Mouse (Mus musculus) embryonic facial prominence, embryonic 13.5 days (tissue): ENCODE measurements at regions not wholly inside any gene's neighbourhood (a gene's known extent, or its start where the extent isn't known, plus 50 kb on each side); places are given as distances from the start of the nearest gene placed in this dataset.
"Not testable (repeated sequence)": the region's sequence is repeated elsewhere in the genome, so short reads cannot be mapped to it uniquely, and the experiment has no call there.

ENCODE experiments used
- ATAC-seq: fragments of 200-750 bp; cut with Nextera tagmentation; 2 replicates; pipeline ENCODE4 v1.8.0; 2017; ENCODE audit warnings: low read depth; ENCODE audit not compliant: insufficient number of reproducible peaks, insufficient read depth, low FRiP score, low TSS enrichment
- H3K27ac ChIP-seq: fragments of 300-500 bp; sonication (generic); 2 replicates; pipeline ENCODE4 v1.5.1; 2015; ENCODE audit warnings: moderate library complexity, mild to moderate bottlenecking, inconsistent platforms
- H3K27me3 ChIP-seq: fragments of 300-500 bp; sonication (generic); 2 replicates; pipeline ENCODE4 v1.6.1; 2015; ENCODE audit warnings: mild to moderate bottlenecking, inconsistent platforms
- H3K36me3 ChIP-seq: fragments of 300-500 bp; sonication (generic); 2 replicates; pipeline ENCODE4 v1.6.1; 2015; ENCODE audit warnings: mild to moderate bottlenecking, inconsistent platforms
- H3K4me1 ChIP-seq: fragments of 300-500 bp; sonication (generic); 2 replicates; pipeline ENCODE4 v1.6.1; 2015; ENCODE audit warnings: inconsistent platforms
- H3K4me2 ChIP-seq: fragments of 300-500 bp; sonication (generic); 2 replicates; pipeline ENCODE4 v1.6.1; 2015; ENCODE audit warnings: moderate library complexity, mild to moderate bottlenecking, inconsistent platforms
- H3K4me3 ChIP-seq: fragments of 300-500 bp; sonication (generic); 2 replicates; pipeline ENCODE4 v1.5.1; 2015; ENCODE audit warnings: mild to moderate bottlenecking, inconsistent platforms
- H3K9ac ChIP-seq: fragments of 300-500 bp; sonication (generic); 2 replicates; pipeline ENCODE4 v1.6.1; 2015; ENCODE audit warnings: mild to moderate bottlenecking, inconsistent platforms
- H3K9me3 ChIP-seq: fragments of 300-500 bp; sonication (generic); 2 replicates; pipeline ENCODE4 v1.6.1; 2016; ENCODE audit warnings: inconsistent platforms
- WGBS: fragments of 180-500 bp; shearing (Covaris S2); methylation state at CpG from one replicate; pipeline ENCODE4 v1.1.7; 2015; ENCODE audit warnings: mixed read lengths; 5-methylcytosine and 5-hydroxymethylcytosine counted together

GRCm38 (mm10) chr13:103648016-103648415, 126.4 kb downstream of the Srek1 start:
- H3K9ac ChIP-seq: no peak overlapping the region
- H3K36me3 ChIP-seq: no peaks in the 10 kb centered on the region
- no peak overlapping the region for H3K27ac ChIP-seq
- H3K4me2 ChIP-seq: no peak overlapping the region
- no peaks in the 10 kb centered on the region for H3K27me3 ChIP-seq
- H3K9me3 ChIP-seq: no peaks in the 10 kb centered on the region
- H3K4me3 ChIP-seq: no peak overlapping the region
- WGBS: 60% methylated on average over 4 of the region's 4 CpGs
- H3K4me1 ChIP-seq: peaks cover 5% of the 10 kb centered on the region
- no peak for ATAC-seq

GRCm38 (mm10) chr13:103646035-103646434, 128.4 kb downstream of the Srek1 start:
- no peak overlapping the region for H3K4me2 ChIP-seq
- no peaks in the 10 kb centered on the region for H3K9me3 ChIP-seq
- ATAC-seq: no peak
- H3K9ac ChIP-seq: no peak overlapping the region
- no peak overlapping the region for H3K4me3 ChIP-seq
- WGBS: 29% methylated on average over 4 of the region's 4 CpGs
- H3K27ac ChIP-seq: no peak overlapping the region
- H3K4me1 ChIP-seq: peaks cover 5% of the 10 kb centered on the region
- no peaks in the 10 kb centered on the region for H3K27me3 ChIP-seq
- no peaks in the 10 kb centered on the region for H3K36me3 ChIP-seq

- H3K4me2 ChIP-seq: no peak overlapping the region
- WGBS: 57% methylated on average over 6 of the region's 6 CpGs
- H3K9me3 ChIP-seq: no peaks in the 10 kb centered on the region
- ATAC-seq: no peak
- H3K27ac ChIP-seq: no peak overlapping the region
- no peak overlapping the region for H3K4me3 ChIP-seq
- H3K27me3 ChIP-seq: no peaks in the 10 kb centered on the region
- no peaks in the 10 kb centered on the region for H3K36me3 ChIP-seq
- H3K4me1 ChIP-seq: peaks cover 5% of the 10 kb centered on the region
- H3K9ac ChIP-seq: 0 out of 2 replicates have a peak overlapping the region, but pooled peaks have one; percentile 11
Measured at GRCm38 (mm10) chr13:103643993-103644722, 130.2 kb downstream of the Srek1 start.

- H3K4me1 ChIP-seq: peaks cover 5% of the 10 kb centered on the region
- no peak overlapping the region for H3K4me2 ChIP-seq
- 71% methylated on average over 5 of the region's 5 CpGs for WGBS
- no peak overlapping the region for H3K4me3 ChIP-seq
- H3K27ac ChIP-seq: no peak overlapping the region
- no peak overlapping the region for H3K9ac ChIP-seq
- ATAC-seq: no peak
- no peaks in the 10 kb centered on the region for H3K36me3 ChIP-seq
- H3K9me3 ChIP-seq: no peaks in the 10 kb centered on the region
- no peaks in the 10 kb centered on the region for H3K27me3 ChIP-seq
Measured at GRCm38 (mm10) chr13:103643486-103643885, 130.9 kb downstream of the Srek1 start.

- H3K4me3 ChIP-seq: no peak overlapping the region
Measured at GRCm38 (mm10) chr13:103642542-103643375, 131.6 kb downstream of the Srek1 start.

GRCm38 (mm10) chr13:103638038-103638437, 136.4 kb downstream of the Srek1 start:
- Histone ChIP-seq H3K9ac (no peak overlapping the region), H3K4me3 (no peak overlapping the region), H3K9me3 (no peaks in the 10 kb centered on the region), H3K36me3 (no peaks in the 10 kb centered on the region), H3K27ac (no peak overlapping the region), H3K4me1 (no peaks in the 10 kb centered on the region), H3K4me2 (no peak overlapping the region), H3K27me3 (0 out of 2 replicates have a peak, but pooled peaks cover 7% of the 10 kb centered on the region)
- ATAC-seq: no peak

More at GRCm38 (mm10) chr13:103642542-103643375, 131.6 kb downstream of the Srek1 start:
- no peak overlapping the region for H3K4me2 ChIP-seq
- no peaks in the 10 kb centered on the region for H3K36me3 ChIP-seq
- ATAC-seq: no peak
- peaks cover 5% of the 10 kb centered on the region for H3K4me1 ChIP-seq
- 78% methylated on average over 10 of the region's 10 CpGs for WGBS
- no peaks in the 10 kb centered on the region for H3K9me3 ChIP-seq
- no peak overlapping the region for H3K9ac ChIP-seq
- H3K27ac ChIP-seq: no peak overlapping the region
- H3K27me3 ChIP-seq: 0 out of 2 replicates have a peak, but pooled peaks cover 7% of the 10 kb centered on the region

GRCm38 (mm10) chr13:103637414-103637813, 137.0 kb downstream of the Srek1 start:
- Histone ChIP-seq H3K4me2 (no peak overlapping the region), H3K9ac (no peak overlapping the region), H3K27ac (no peak overlapping the region), H3K9me3 (no peaks in the 10 kb centered on the region), H3K4me3 (no peak overlapping the region), H3K36me3 (no peaks in the 10 kb centered on the region), H3K27me3 (0 out of 2 replicates have a peak, but pooled peaks cover 7% of the 10 kb centered on the region), H3K4me1 (no peaks in the 10 kb centered on the region)
- WGBS: 81% methylated on average over 3 of the region's 3 CpGs
- no peak for ATAC-seq

- Histone ChIP-seq H3K9ac (no peak overlapping the region), H3K9me3 (no peaks in the 10 kb centered on the region), H3K4me2 (no peak overlapping the region), H3K4me1 (no peaks in the 10 kb centered on the region), H3K27ac (no peak overlapping the region), H3K36me3 (no peaks in the 10 kb centered on the region), H3K4me3 (no peak overlapping the region), H3K27me3 (0 out of 2 replicates have a peak, but pooled peaks cover 7% of the 10 kb centered on the region)
- 46% methylated on average over 2 of the region's 2 CpGs for WGBS
- ATAC-seq: 0 out of 2 replicates have a peak, but pooled peaks have one; percentile 26
Measured at GRCm38 (mm10) chr13:103636595-103636994, 137.8 kb downstream of the Srek1 start.

- H3K27ac ChIP-seq: no peak overlapping the region
- no peaks in the 10 kb centered on the region for H3K36me3 ChIP-seq
- ATAC-seq: no peak
- no peak overlapping the region for H3K4me2 ChIP-seq
- no peak overlapping the region for H3K9ac ChIP-seq
- WGBS: 80% methylated on average over 2 of the region's 2 CpGs
- no peak overlapping the region for H3K4me3 ChIP-seq
- H3K27me3 ChIP-seq: peaks cover 7% of the 10 kb centered on the region
- no peaks in the 10 kb centered on the region for H3K9me3 ChIP-seq
- H3K4me1 ChIP-seq: no peaks in the 10 kb centered on the region
Measured at GRCm38 (mm10) chr13:103623810-103624209, 150.6 kb downstream of the Srek1 start.

- Histone ChIP-seq H3K9me3 (no peaks in the 10 kb centered on the region), H3K27me3 (peaks cover 7% of the 10 kb centered on the region), H3K4me1 (no peaks in the 10 kb centered on the region), H3K4me3 (no peak overlapping the region), H3K9ac (no peak overlapping the region), H3K36me3 (no peaks in the 10 kb centered on the region), H3K27ac (no peak overlapping the region), H3K4me2 (no peak overlapping the region)
- no peak for ATAC-seq
- 74% methylated on average over 6 of the region's 6 CpGs for WGBS
Measured at GRCm38 (mm10) chr13:103623319-103623718, 151.1 kb downstream of the Srek1 start.

- no peak for ATAC-seq
Measured at GRCm38 (mm10) chr13:103622324-103622723, 152.1 kb downstream of the Srek1 start.

GRCm38 (mm10) chr13:103620958-103621357, 153.4 kb downstream of the Srek1 start:
- H3K9ac ChIP-seq, H3K36me3 ChIP-seq, H3K4me3 ChIP-seq, H3K27me3 ChIP-seq, H3K27ac ChIP-seq, H3K4me2 ChIP-seq, H3K9me3 ChIP-seq, ATAC-seq, H3K4me1 ChIP-seq: not testable (repeated sequence)
- whole genome bisulfite sequencing: 89% methylated on average over 5 of the region's 5 CpGs

More at GRCm38 (mm10) chr13:103622324-103622723, 152.1 kb downstream of the Srek1 start:
- Histone ChIP-seq H3K36me3 (no peaks in the 10 kb centered on the region), H3K9me3 (no peaks in the 10 kb centered on the region), H3K27me3 (peaks cover 7% of the 10 kb centered on the region), H3K4me1 (no peaks in the 10 kb centered on the region), H3K27ac (no peak overlapping the region), H3K9ac (no peak overlapping the region), H3K4me3 (no peak overlapping the region), H3K4me2 (no peak overlapping the region)
- 35% methylated on average over 5 of the region's 5 CpGs for WGBS
